Mouse (Mus musculus): ENCODE results near the gene Med25.
"Not testable (repeated sequence)": the region's sequence is repeated elsewhere in the genome, so short reads cannot be mapped to it uniquely, and the experiment has no call there.

Med25 gene

GRCm38 (mm10) chr7:44893197-44893596, 685 bp upstream of the Med25 start:
- peak; percentile 69 for DNase-seq (ENCODE audit: low spot score)

GRCm38 (mm10) chr7:44891611-44892010, 901 bp downstream of the Med25 start:
- DNase-seq (ENCODE audit: low spot score): no peak

- no peak for DNase-seq (ENCODE audit: low spot score)
These were observed 1.8 kb downstream of the Med25 start for GRCm38 (mm10) chr7:44890737-44891136.

- no peak for DNase-seq (ENCODE audit: low spot score)
These were observed 2.3 kb downstream of the Med25 start for GRCm38 (mm10) chr7:44890180-44890579.

- no peak for DNase-seq (ENCODE audit: low spot score)
These were observed 4.0 kb downstream of the Med25 start for GRCm38 (mm10) chr7:44888256-44889105.

- DNase-seq (ENCODE audit: low spot score): no peak
These were observed 5.5 kb downstream of the Med25 start for GRCm38 (mm10) chr7:44886964-44887363.

GRCm38 (mm10) chr7:44884637-44885036, 7.9 kb downstream of the Med25 start:
- no peak for DNase-seq (ENCODE audit: low spot score)

GRCm38 (mm10) chr7:44883036-44883435, 9.5 kb downstream of the Med25 start:
- no peak for DNase-seq (ENCODE audit: low spot score)

GRCm38 (mm10) chr7:44877833-44878232, 14.7 kb downstream of the Med25 start:
- no peak for DNase-seq (ENCODE audit: low spot score)

- DNase-seq (ENCODE audit: low spot score): not testable (repeated sequence)
These were observed 20.7 kb downstream of the Med25 start for GRCm38 (mm10) chr7:44871774-44872173.

GRCm38 (mm10) chr7:44871181-44871580, 21.3 kb downstream of the Med25 start:
- DNase-seq (ENCODE audit: low spot score): no peak

- DNase-seq (ENCODE audit: low spot score): no peak
These were observed 21.9 kb downstream of the Med25 start for GRCm38 (mm10) chr7:44870614-44871013.

- peak; percentile 94 for DNase-seq (ENCODE audit: low spot score)
These were observed 22.6 kb downstream of the Med25 start, which contains the start of gene Ptov1 for GRCm38 (mm10) chr7:44869697-44870528. Gene Ptov1, minus strand, starts transcription at chr7:44869788.

- peak; percentile 76 for DNase-seq (ENCODE audit: low spot score)
These were observed 23.4 kb downstream of the Med25 start for GRCm38 (mm10) chr7:44868919-44869696.

- no peak for DNase-seq (ENCODE audit: low spot score)
These were observed 24.0 kb downstream of the Med25 start for GRCm38 (mm10) chr7:44868465-44868864.

- no peak for DNase-seq (ENCODE audit: low spot score)
These were observed 24.7 kb downstream of the Med25 start for GRCm38 (mm10) chr7:44867802-44868201.

GRCm38 (mm10) chr7:44867010-44867702, 25.4 kb downstream of the Med25 start:
- no peak for DNase-seq (ENCODE audit: low spot score)

- DNase-seq (ENCODE audit: low spot score): peak; percentile 80
These were observed 26.1 kb downstream of the Med25 start for GRCm38 (mm10) chr7:44866276-44867009.

- DNase-seq (ENCODE audit: low spot score): no peak
These were observed 27.6 kb downstream of the Med25 start for GRCm38 (mm10) chr7:44864595-44865542.
